Mouse (Mus musculus): ENCODE measurements around the gene C77080.

- TF ChIP-seq CTCF (IDR thresholded peaks at IDR 0.05; ENCODE audit: extremely low read depth, insufficient read depth, insufficient read length, insufficient replicate concordance) = no peak
- no peak for TF ChIP-seq POLR2A (IDR thresholded peaks at IDR 0.05; ENCODE audit: low read depth, low read length)
These were observed 43.1 kb upstream of the C77080 start for GRCm38 (mm10) chr4:129304306-129304705.

Measured in spleen, adult 2 months (tissue).